Mouse (Mus musculus): Measurements from ENCODE around the gene 1700049E17Rik2.
"Not testable (repeated sequence)": the region's sequence is repeated elsewhere in the genome, so short reads cannot be mapped to it uniquely, and the experiment has no call there.

1700049E17Rik2 gene

DNA sequence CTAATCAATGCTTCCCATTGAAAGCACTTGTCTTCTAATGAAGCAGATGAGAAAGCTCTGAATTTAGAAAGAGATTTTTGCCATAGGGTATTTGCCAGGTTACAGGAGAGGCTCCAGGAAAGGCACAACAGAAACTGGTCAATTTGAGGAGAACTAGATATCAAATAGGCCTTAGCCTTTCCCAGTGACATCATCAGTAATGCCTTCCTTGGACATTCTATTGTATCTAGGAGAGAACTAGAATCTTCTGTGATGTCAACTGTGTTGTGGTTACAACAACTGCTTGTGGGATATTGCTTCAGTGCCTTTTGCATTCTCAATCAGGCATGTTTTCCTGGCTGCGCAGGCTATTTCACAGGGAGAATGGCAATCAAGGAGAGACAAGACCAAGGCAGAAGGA lies at the start of gene 1700049E17Rik2:
TSS of gene 1700049E17Rik2 (plus strand) at position 301 of the 400 bp plus-strand sequence.
- CTCF ChIA-PET = not testable (repeated sequence)

DNA sequence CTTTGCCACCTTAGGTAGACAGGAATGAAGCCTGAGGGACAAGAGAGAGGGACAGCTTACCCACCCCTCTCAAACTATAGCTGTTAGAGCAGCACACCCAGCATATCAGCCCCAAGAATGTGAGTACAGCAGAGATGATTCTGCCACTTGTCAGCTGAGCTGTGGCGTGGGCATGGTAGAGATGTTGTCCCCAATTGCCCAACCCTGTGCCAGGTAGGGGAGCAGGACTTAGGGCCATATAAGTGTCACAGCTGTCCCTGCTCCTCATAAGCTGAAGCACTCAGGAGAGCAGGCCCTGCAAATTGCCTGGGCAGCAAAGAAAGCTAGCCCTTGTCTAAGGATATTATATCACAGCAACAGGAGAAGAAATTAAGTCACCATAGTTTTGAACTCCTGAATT lies 48.3 kb upstream of the 1700049E17Rik2 start:
- CTCF ChIA-PET = not testable (repeated sequence)

DNA sequence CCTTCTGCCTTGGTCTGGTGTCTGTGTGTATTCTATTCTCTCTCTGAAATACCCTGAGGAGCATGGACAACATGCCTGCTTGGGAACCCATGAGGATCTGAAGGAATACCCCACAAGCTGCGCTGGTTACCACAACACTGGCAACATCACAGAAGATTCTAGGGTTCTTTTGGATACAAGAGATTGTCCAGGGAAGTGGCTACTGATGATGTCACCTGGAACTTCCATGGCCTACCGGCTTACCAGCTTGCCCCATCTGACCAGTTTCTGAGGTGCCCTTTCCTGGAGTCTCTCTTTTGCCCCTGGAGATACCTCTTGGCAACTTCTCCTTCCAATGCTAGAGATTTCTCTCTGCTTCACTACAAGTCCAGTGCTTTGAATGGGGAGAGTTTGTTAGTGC lies 17.5 kb upstream of the 1700049E17Rik2 start, which contains the start of gene Gm7970:
TSS of gene Gm7970 (minus strand) at position 101 of the 400 bp plus-strand sequence.
- CTCF ChIA-PET = not testable (repeated sequence)

GRCm38 (mm10) chr14:41586346-41586745 lies 13.3 kb downstream of the 1700049E17Rik2 start:
- CTCF ChIA-PET = not testable (repeated sequence)

DNA sequence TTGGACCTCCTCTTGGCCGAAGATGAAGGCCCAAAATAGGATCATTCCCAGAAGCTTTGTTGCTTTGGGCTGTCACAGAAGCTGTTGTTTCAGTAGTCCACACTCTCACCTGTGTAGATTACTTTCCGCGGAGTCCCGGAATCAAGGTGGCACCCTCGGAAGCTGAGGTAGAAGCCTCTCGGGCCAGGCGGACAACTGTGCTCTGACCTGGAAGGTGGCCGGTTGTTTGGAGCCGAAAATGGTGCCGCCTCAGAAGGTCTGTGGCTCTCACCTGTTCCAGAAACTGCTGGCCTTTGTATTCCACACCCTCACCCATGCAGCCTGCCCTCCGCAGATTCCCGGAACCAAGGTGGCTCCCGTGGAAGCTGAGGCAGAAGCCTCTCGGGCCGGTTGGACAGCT lies 27.9 kb downstream of the 1700049E17Rik2 start:
- CTCF ChIA-PET = not testable (repeated sequence)

- CTCF ChIA-PET = not testable (repeated sequence)
These were observed 37.7 kb downstream of the 1700049E17Rik2 start for GRCm38 (mm10) chr14:41610690-41611089.

DNA sequence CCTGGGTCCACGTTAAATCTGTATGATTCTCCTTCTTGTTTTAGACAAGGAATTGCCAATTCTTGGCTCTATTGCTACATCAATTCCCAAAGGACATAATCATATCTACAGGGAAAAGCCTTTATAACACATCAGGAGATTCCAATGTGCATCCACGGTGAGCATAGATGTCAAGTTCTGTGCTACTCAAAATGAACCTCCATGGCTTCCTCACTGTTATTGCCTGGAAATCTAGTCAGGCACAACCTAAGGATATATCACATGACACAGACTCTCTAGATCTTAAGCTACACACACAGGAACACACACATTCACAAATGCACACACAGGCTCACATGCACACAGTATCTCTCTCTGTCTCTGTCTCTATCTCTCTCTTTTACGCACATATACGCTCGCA lies 49.5 kb downstream of the 1700049E17Rik2 start:
- CTCF ChIA-PET = not testable (repeated sequence)

DNA sequence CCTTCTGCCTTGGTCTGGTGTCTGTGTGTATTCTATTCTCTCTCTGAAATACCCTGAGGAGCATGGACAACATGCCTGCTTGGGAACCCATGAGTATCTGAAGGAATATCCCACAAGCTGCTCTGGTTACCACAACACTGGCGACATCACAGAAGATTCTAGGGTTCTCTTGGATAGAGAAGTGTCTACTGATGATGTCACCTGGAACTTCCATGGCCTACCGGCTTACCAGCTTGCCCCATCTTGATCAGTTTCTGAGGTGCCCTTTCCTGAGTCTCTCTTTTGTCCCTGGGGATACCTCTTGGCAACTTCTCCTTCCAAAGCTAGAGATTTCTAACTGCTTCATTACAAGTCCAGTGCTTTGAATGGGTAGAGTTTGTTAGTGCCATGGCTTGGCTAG lies 51.5 kb downstream of the 1700049E17Rik2 start, which contains the start of gene Gm3072:
TSS of gene Gm3072 (minus strand) at position 101 of the 400 bp plus-strand sequence.
- CTCF ChIA-PET = not testable (repeated sequence)

- CTCF ChIA-PET = not testable (repeated sequence)
These were observed 57.1 kb downstream of the 1700049E17Rik2 start for GRCm38 (mm10) chr14:41630144-41630543.
